Mouse (Mus musculus): Measurements from ENCODE around the gene Grik3.

Grik3 gene

DNA sequence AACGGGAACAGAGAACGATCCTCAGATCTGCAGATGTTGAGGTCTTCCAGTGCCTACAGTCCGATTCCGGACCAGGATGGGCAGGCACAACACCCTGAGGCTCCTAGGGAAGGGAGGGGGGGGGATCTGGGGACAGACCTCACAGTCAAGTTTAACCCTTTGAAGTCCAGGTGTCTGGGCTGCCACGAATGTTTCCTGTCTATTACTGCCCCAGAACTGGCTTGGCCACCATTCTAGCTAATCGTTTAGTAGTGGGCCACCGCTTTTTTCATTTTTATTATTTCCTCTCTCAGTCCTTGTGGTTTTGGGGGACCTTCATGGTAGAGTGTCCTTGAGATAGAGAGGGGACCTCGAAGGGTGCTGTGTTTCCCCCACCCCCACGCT is 1.6 kb downstream of the Grik3 start:
- DNase-seq (ENCODE audit: low spot score) = no peak

DNA sequence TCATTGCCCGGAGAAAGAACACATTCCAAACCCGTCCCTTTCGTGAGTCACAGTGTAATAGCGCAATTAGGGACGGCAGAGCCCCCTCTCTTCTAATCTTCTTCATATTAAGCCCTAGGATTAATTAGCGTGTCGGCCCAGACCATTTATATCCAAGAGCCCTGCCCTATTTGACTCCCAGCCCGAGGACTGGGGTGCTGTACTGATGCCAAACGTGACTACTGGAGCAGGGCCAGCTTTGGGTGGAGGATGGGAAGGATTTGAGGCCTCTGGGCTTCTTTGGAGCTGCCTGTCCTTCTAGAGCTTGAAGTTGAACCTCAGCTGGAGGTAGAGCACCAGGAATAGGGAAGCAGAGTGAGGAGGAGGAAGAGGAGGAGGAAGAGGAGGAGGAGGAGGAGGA is 2.2 kb downstream of the Grik3 start:
- DNase-seq (ENCODE audit: low spot score) = no peak

- DNase-seq (ENCODE audit: low spot score) = no peak
These were observed 2.6 kb downstream of the Grik3 start for GRCm38 (mm10) chr4:125493124-125493523.

DNA sequence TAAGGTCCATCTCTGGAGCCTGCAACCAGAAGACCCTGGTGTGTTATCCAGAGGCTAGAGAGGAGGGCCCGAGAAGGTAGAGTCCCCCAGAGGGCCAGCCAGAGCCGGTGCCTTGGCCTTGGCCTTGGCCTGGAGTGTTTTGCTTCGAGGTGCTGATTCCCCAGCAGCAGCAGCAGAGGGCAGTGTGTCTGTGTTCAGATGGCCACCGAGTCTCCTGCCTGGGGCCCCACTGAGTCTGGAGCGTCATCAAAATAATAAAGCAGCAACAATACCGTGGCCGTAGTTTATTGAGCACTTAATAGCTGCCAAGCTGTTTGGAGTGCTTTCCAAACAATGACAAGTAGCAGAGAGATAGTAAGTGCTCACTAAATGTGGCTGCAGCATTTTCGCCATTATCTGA is 5.0 kb downstream of the Grik3 start:
- DNase-seq (ENCODE audit: low spot score) = no peak

GRCm38 (mm10) chr4:125497001-125497400 is 6.5 kb downstream of the Grik3 start:
- DNase-seq (ENCODE audit: low spot score) = no peak

DNA sequence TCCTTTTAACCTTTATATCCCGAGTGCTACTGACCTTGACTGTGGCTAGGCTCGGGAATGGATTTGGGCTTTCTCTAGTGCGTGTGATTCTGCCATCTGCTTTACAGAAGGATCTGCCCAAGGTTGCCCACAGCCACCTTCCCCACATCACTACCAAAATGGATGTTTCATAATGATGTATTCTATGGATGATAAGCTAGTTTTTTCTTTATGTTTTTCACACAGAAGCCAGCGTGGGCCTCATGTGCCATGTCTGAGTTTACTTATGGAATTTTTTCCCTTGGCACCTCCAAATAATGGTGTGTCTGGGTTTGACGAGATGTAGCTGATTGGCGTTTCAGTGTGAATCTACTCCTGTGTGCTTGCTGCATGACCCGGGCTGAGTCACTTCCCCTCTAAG is 7.0 kb downstream of the Grik3 start:
- DNase-seq (ENCODE audit: low spot score) = no peak

GRCm38 (mm10) chr4:125498866-125499265 is 8.4 kb downstream of the Grik3 start:
- no peak for DNase-seq (ENCODE audit: low spot score)

GRCm38 (mm10) chr4:125502861-125503260 is 12.4 kb downstream of the Grik3 start:
- no peak for DNase-seq (ENCODE audit: low spot score)

GRCm38 (mm10) chr4:125512434-125512833 is 21.9 kb downstream of the Grik3 start:
- DNase-seq (ENCODE audit: low spot score) = no peak

- no peak for DNase-seq (ENCODE audit: low spot score)
These were observed 25.1 kb downstream of the Grik3 start for GRCm38 (mm10) chr4:125515646-125516045.

GRCm38 (mm10) chr4:125516612-125517011 is 26.1 kb downstream of the Grik3 start:
- no peak for DNase-seq (ENCODE audit: low spot score)

GRCm38 (mm10) chr4:125518861-125519260 is 28.4 kb downstream of the Grik3 start:
- DNase-seq (ENCODE audit: low spot score) = no peak

GRCm38 (mm10) chr4:125522931-125523330 is 32.4 kb downstream of the Grik3 start:
- no peak for DNase-seq (ENCODE audit: low spot score)

DNA sequence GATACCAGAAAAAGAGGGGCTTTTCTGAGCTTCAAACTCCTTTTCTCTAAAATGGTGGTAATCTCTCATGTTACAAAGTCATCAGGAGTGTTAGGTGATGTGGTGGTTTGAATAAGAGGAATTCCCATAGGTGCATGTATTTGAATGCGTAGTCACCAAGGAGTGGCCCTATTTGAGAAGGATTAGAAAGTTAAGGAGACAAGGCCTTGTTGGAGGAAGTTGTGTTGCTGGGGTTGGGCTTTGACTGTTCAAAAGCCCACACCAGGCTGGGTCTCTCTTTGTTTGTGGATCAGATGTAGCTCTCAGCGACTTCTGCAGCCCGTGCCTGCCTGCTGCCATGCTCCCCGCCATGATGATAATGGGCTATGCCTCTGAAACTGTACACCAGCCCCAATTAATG is 34.8 kb downstream of the Grik3 start:
- no peak for DNase-seq (ENCODE audit: low spot score)

- DNase-seq (ENCODE audit: low spot score) = no peak
These were observed 35.9 kb downstream of the Grik3 start for GRCm38 (mm10) chr4:125526425-125526824.

- DNase-seq (ENCODE audit: low spot score) = no peak
These were observed 43.5 kb downstream of the Grik3 start for GRCm38 (mm10) chr4:125533965-125534364.

DNA sequence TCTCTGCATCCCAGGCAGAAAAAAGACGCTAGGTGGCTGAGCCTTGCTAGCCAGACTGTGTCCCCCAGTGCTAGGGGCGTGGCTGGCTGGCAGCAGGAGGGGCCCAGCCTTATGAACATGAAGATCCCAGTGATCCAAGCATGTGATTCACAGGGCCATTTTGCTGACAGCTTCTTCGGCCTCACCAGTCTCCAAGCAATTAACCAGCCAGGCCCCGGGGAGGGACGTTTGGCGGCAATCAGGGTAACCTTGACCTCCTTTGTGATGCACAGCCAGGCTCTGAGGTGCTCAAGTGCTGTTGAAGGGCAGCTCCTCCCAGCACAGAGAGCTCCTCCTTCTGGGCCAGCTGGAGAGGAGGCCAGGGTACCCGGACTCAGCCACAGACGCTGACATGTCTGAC is 43.9 kb downstream of the Grik3 start:
- DNase-seq (ENCODE audit: low spot score) = no peak

GRCm38 (mm10) chr4:125534991-125535401 is 44.5 kb downstream of the Grik3 start:
- no peak for DNase-seq (ENCODE audit: low spot score)

GRCm38 (mm10) chr4:125535465-125535864 is 45.0 kb downstream of the Grik3 start:
- no peak for DNase-seq (ENCODE audit: low spot score)

DNA sequence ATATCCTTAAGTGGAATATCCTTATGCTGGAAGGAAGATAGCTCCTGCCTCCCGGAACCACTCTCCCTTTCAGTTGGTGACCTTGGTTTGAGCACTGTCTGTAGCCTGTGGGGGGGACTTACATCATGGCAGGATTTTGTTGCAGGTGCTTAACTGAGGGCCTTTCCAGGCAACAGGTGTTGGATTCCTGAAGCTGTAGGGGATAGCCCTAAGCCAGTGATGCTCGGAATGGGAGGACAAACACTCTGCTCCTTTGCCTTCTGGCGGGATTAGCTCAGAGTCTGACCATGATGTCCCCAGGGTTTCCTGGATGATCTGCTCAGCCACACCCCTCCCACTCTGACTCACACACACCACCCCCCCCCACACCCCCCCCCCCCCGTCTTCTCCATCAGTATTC is 45.5 kb downstream of the Grik3 start:
- DNase-seq (ENCODE audit: low spot score) = no peak

- no peak for DNase-seq (ENCODE audit: low spot score)
These were observed 47.9 kb downstream of the Grik3 start for GRCm38 (mm10) chr4:125538301-125538965.

- no peak for DNase-seq (ENCODE audit: low spot score)
These were observed 49.1 kb downstream of the Grik3 start for GRCm38 (mm10) chr4:125539617-125540016.

- DNase-seq (ENCODE audit: low spot score) = no peak
These were observed 52.7 kb downstream of the Grik3 start for GRCm38 (mm10) chr4:125543171-125543570.

GRCm38 (mm10) chr4:125544947-125545767 is 54.7 kb downstream of the Grik3 start:
- DNase-seq (ENCODE audit: low spot score) = no peak

Measured in T-cell, adult 2 months (primary cell).